8 mouse cellular contexts compared by ENCODE assay signal in the genomic region with DNA sequence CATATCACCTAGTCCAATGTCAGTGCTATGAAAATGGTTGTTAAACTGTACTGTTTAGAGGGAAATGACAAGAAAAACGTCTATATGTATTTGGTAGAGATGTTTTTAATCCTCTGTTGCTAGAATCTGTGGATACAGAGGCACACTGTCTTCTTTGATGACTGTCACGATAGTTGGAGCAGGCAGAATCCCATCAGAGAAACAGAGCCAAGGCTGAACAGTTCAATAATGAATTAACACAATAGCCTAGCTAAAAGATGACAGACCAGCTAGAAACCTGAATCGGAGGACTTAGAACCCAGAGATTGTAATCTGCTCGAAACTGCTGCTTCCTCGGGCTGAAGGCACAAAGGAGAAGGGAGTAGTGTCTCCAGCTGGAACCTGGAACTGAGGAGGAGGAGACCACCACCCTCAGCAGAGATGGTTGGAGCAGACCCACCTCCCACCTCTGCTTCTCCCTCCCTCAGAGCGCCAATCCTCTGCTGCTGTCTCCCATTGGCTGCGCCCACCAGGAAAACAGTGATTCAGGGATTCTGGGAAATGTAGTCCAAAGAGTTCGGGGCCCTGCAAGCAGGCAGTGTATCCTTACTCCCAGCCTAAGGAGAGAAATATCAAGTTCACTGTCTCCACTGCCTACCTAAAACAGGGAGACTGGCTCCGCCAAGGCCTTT.
A peak's percentile ranks its signal among the peaks of the same experiment; 100 is the strongest.
DNase-seq lines count a peak whose midpoint lies in the region; ATAC-seq lines count a peak whose summit lies in the region.

No protein-coding gene starts in this region.

- peak; percentile 80 for DNase-seq in NIH3T3 (ENCODE audit: low read depth)
- DNase-seq in cerebellum, postnatal 14 days = peak; percentile 81 to 84
- peak; percentile 54 to 76 for DNase-seq in frontal cortex, postnatal 25 days (ENCODE audit: low spot score in 2 of 2)
- DNase-seq in left cerebral cortex, adult 11 months (ENCODE audit: low spot score) = peak; percentile 79
- peak; percentile 77 for DNase-seq in lung, postnatal 10 days
- DNase-seq in right cerebral cortex, postnatal 10 days (ENCODE audit: low spot score in 2 of 2) = peak; percentile 93 to 95
- DNase-seq in spleen, postnatal 36 days (ENCODE audit: low spot score in 2 of 2) = no peak

- H3K9me3 ChIP-seq in hindbrain, embryonic 16.5 days (ENCODE audit: control insufficient read depth, low read length) = no peaks in the 10 kb centered on the region

- no peaks in the 10 kb centered on the region for H3K36me3 ChIP-seq in hindbrain, embryonic 16.5 days (ENCODE audit: control insufficient read depth, insufficient read depth, low read length)

- peak overlapping the region; percentile 58 for H3K9ac ChIP-seq in hindbrain, embryonic 16.5 days (ENCODE audit: low read depth, low read length)

- H3K4me2 ChIP-seq in hindbrain, embryonic 16.5 days (ENCODE audit: low read length) = peak overlapping the region; percentile 47

- H3K27ac ChIP-seq in hindbrain, embryonic 16.5 days (ENCODE audit: low read depth, low read length) = peak overlapping the region; percentile 53

- H3K4me1 ChIP-seq in hindbrain, embryonic 16.5 days (ENCODE audit: control insufficient read depth, insufficient read depth, low read depth, low read length) = no peaks in the 10 kb centered on the region

- 12% methylated on average over 9 of the region's 9 CpGs for WGBS in hindbrain, embryonic 16.5 days

- peak overlapping the region; percentile 29 for H3K4me3 ChIP-seq in hindbrain, embryonic 16.5 days (ENCODE audit: low read length)

- ATAC-seq in hindbrain, embryonic 16.5 days = peak; percentile 99

- H3K27me3 ChIP-seq in hindbrain, embryonic 16.5 days (replicated peaks; ENCODE audit: control insufficient read depth, insufficient read depth, low read length) = no peaks in the 10 kb centered on the region

Comparison
In these comparisons a context has a peak if more than half of its experiments do, and no peak if none do; other contexts are left out.
1. DNase-seq: peak in NIH3T3 (single experiment), cerebellum, postnatal 14 days (2 of 2), frontal cortex, postnatal 25 days (2 of 2), left cerebral cortex, adult 11 months (single experiment), lung, postnatal 10 days (single experiment) and right cerebral cortex, postnatal 10 days (2 of 2); none in spleen, postnatal 36 days (0 of 2).